Mouse (Mus musculus): ENCODE data around the gene 9430015G10Rik.
"Not testable (repeated sequence)": the region's sequence is repeated elsewhere in the genome, so short reads cannot be mapped to it uniquely, and the experiment has no call there.

Gene 9430015G10Rik

GRCm38 (mm10) chr4:156097770-156098366 lies 11.9 kb upstream of the 9430015G10Rik start:
- in situ Hi-C loops (cut with MboI): no loop called here

DNA sequence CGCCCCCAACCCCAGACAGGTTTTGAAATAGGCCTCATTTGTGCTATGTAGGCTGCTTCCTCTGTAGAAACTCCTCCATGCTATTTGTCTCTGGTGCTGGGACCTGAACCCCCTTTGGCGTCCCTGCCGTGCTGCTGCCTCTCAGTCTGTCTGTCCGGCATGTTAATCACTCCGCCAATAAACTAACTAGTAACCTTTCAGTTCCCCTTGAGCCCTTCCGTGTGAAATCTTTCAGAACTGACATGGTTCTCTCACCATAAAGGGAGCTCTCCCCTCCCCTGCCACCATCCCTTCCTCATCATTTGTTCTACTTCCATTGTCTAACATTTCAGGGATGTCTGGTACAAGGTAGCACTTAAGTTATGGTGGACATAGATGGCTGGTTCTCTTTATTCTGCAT lies 10.4 kb upstream of the 9430015G10Rik start:
- in situ Hi-C loops (cut with MboI): no loop called here

GRCm38 (mm10) chr4:156100501-156100900 lies 9.3 kb upstream of the 9430015G10Rik start:
- in situ Hi-C loops (cut with MboI): no loop called here

GRCm38 (mm10) chr4:156101481-156101903 lies 8.3 kb upstream of the 9430015G10Rik start:
- in situ Hi-C loops (cut with MboI): no loop called here

GRCm38 (mm10) chr4:156103342-156103741 lies 6.4 kb upstream of the 9430015G10Rik start:
- in situ Hi-C loops (cut with MboI): no loop called here

DNA sequence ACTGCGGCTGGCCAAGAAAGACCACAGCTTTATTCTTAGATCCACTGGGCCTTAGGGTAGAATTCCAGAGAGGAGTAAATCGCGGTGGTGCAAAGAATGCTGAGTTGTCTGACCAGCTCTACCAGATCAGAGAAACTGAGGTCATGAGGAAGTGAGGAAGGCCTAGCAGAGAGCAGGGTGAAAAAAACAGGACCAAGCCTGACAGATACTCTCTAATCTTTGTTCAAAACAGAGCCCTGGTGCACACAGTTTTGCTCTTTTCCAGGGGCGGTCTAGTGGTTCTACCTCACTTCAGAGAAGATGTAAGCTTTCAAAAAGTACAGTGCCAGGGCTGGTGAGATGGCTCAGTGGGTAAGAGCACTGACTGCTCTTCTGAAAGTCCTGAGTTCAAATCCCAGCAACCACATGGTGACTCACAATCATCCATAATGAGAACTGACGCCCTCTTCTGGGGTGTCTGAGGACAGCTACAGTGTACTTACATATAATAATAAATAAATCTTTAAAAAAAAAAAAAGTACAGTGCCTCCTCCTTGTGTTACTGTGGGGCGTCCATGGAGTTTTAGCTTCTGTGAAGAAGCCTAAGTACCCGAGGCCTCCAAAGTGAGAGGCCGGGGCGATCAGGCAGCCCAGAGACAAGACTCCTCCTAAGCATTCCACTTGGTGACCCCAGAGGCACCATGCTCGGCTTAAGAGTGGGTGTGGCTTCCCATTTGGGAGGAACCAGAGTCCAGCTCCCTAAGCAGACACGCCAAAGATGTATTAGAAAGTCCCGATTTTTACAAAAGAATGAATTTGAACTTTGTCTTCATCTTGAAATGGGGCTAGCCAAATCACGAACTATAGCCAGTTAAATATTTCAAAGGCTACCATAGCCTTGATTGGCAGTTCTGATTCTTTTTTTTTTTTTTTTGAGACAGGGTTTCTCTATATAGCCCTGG lies 906 bp upstream of the 9430015G10Rik start:
- in situ Hi-C loops (cut with MboI): no loop called here

GRCm38 (mm10) chr4:156124077-156124476 lies 14.3 kb downstream of the 9430015G10Rik start:
- in situ Hi-C loops (cut with MboI): no loop called here

DNA sequence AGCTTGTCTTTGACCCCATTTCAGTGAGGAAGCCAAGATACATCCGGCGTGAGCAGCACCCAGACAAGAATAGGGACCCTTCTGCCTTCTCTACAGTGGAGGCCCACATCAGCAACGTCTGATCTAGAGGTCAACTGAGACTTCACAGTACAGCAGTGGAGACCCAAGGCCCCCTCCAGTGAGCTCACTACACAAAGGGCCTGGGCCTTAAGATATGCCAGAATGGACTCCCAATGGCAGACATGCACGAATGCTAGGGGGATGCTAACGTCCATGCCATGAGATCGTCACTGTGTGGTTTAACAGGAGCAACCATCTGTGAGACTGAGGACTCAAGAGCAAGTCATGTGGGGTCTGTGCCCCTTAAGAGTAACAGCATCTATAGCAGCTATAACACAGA lies 15.6 kb downstream of the 9430015G10Rik start:
- in situ Hi-C loops (cut with MboI): no loop called here

GRCm38 (mm10) chr4:156126841-156127240 lies 17.1 kb downstream of the 9430015G10Rik start:
- in situ Hi-C loops (cut with MboI): no loop called here

DNA sequence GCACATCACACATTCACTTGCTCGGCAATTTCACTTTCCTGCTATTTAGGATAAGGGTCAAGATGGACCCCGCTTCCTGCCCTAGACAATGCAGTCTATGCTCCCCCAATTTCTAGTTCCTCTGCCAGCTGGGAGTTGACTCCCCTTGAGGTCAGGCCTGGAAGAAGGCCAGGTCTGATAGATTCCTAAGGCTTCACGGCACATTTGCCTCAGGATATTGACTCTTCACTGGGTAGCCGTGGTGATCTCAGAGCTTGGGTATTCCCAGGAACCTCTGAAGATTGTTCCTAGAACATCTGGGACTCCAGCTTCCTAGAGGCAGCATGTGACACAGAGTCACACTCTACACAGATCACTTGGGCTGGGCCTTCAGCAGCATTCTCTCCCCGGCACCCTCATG lies 19.0 kb downstream of the 9430015G10Rik start:
- in situ Hi-C loops (cut with MboI): no loop called here

GRCm38 (mm10) chr4:156130436-156130835 lies 20.7 kb downstream of the 9430015G10Rik start, which contains the start of gene Rnf223:
TSS of gene Rnf223 (plus strand) at chr4:156130513.
- in situ Hi-C loops (cut with MboI): no loop called here

GRCm38 (mm10) chr4:156130940-156131339 lies 21.2 kb downstream of the 9430015G10Rik start:
- in situ Hi-C loops (cut with MboI): no loop called here

GRCm38 (mm10) chr4:156133334-156133733 lies 23.6 kb downstream of the 9430015G10Rik start:
- in situ Hi-C loops (cut with MboI): no loop called here

DNA sequence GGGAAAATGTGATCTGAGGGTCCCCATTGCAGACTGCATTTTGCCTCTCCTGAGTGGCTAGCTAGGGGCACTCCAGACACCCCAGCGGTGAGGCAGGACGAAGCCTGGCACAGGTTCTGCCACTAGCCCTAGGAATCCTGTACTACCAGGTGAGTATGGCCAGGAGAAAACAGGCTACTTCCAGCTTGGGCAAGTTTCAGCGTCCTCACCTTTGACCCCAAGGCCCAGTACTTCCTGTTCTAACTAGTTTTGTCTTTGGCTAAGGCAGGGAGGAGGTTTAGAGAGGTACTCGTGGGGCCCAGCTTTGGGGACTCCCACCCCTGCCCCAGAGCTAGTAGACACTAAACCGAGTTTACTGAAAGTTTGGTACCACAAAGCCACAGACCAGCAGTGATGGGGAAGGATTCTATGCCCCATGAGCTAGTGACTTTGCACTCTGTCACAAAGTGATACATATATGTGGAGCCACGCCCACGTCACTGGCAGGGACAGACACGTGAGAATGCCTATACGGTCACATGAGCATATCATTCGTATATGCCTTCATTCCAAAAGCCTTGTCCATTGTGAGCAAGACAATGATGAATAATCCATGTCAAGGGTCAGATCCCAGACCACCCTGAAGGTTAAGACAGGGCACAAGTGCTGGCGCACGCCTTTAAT lies 24.3 kb downstream of the 9430015G10Rik start:
- in situ Hi-C loops (cut with MboI): no loop called here

- in situ Hi-C loops (cut with MboI): no loop called here
These were observed 25.3 kb downstream of the 9430015G10Rik start for GRCm38 (mm10) chr4:156135112-156135511.

GRCm38 (mm10) chr4:156135801-156136200 lies 26.0 kb downstream of the 9430015G10Rik start:
- in situ Hi-C loops (cut with MboI): no loop called here

GRCm38 (mm10) chr4:156136285-156137100 lies 26.7 kb downstream of the 9430015G10Rik start:
- in situ Hi-C loops (cut with MboI): no loop called here

DNA sequence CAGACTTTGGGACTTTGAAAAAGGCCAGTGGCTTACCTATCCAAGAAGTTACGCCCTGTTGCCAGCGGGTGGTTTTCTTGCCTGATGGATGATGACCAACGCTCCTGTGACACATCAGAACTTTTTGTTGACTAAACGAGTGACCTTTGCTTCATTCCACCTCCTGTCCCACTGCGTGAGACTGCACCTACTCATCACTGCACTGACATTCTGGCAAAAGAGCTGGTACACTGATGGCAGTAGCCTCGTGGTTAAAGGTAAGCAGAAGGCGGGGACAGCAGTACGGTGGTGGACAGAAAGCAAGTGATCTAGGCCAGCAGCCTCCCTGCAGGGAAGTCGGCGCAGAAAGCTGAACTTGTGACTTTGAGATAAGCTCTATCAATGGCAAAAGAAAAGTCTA lies 41.1 kb downstream of the 9430015G10Rik start:
- in situ Hi-C loops (cut with MboI): not testable (repeated sequence)

DNA sequence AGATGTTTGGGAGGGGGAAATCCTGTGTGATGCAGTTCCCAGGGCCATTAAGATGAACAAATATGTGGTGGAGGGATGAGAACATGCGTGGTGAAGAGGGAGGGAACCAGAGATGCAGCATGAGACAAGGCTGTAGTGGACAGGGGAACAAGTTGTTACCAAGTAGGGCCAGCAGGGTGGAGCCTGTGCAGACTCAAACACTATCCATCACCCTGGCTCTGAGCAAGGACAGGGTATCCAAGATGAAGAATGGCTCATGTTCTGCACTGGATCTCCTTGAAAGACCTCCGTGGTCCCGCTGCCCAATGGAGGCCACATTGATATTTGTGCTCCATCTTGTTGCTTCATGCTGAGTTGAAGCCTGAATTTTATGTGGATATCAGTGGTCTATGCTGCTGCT lies 45.0 kb downstream of the 9430015G10Rik start:
- in situ Hi-C loops (cut with MboI): no loop called here

GRCm38 (mm10) chr4:156166477-156166876 lies 56.7 kb downstream of the 9430015G10Rik start:
- in situ Hi-C loops (cut with MboI): no loop called here

DNA sequence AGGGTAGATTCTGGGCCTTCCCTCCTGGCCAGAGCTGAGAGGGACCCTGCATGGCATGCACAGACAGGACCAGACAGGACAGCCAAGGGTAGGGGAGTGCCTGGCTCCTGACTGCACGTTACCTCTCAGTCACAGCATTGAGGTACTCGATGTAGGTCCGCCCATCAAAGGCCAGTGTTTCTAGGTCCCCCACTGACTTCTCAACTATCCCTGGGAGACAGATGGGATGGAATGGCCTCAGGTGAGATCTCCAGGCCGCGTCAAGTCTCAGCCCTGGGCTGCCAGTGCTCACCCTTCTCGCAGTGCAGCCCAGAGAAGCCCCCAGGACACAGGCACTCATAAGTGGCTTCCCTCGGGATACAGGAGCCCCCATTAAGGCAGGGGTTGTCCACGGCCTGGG lies 58.8 kb downstream of the 9430015G10Rik start:
- in situ Hi-C loops (cut with MboI): no loop called here

GRCm38 (mm10) chr4:156169129-156169528 lies 59.3 kb downstream of the 9430015G10Rik start:
- in situ Hi-C loops (cut with MboI): no loop called here

Measured in mature B cell (primary cell).